Mouse (Mus musculus) cerebellum, adult 11 months (tissue): Measurements from ENCODE around the gene Alx3.
A peak's percentile ranks its signal among the peaks of the same experiment; 100 is the strongest.

Source experiments
- DNase-seq: peaks from one replicate; pipeline ENCODE4 v3.0.0; 2022

The Alx3 gene

DNA sequence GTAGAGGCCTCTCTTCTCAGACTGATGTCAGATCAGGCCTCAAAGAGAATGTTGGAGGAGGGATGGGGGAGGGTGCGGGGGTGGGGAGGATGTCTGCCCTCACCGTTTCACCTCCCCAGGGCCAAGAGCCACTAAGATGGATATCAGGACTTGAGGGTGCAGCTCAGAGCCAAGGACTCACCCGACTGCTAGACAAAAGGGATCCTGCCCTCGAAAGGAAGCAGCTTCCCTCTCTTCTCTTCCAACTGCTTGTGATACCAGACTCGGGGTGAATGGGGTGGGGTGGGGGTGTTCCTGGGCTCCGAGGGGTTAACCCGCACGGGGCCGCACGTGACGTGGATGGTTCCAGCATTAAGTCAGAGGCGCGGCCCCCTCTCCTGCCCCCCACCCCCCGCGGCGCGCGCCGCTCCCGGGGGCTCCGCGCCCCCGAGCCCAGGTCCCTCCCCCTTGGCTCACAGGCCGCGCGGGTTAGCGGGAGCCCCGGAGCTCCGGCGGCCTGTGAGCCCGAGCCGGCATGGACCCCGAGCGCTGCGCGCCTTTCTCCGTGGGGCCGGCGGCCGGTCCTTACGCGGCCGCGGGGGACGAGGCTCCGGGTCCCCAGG, at the start of gene Alx3:
TSS of gene Alx3 (plus strand) at position 370 of the 602 bp plus-strand sequence.
- no peak for DNase-seq

GRCm38 (mm10) chr3:107545278-107545677, 49.6 kb upstream of the Alx3 start:
- DNase-seq = no peak

DNA sequence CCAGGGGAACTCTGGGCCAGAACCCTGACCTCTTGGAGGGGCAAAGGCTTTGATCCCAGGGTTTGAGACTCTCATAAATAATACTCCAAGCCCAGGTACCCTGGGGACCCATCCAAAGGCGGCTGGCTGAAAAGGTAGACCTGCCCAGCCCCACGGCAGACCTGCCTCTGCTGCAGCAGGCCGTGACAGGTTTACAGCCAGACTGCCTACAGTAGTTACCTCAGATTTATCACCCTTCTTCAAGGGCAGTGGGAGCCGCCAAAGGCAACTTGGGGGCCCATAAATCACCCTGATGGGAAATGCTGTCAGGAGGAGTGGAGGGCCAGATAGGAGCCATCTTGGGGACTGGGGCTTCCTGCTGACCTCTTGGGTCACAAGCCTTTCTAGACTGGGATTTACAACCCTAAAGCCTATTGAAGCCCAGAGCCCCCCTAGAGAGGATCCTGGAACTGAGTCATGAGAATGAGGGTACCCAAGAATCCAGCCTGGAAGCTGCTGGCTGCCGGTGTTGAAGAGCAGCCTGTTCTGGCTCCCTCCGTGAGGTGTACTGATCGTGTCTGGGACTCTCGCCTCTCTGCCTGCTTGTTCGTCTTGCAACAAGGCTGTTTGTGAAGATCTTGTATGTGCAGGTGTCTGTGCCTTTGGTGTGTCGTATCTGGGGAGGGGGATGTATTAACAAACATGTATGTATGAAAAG, 49.0 kb upstream of the Alx3 start:
- DNase-seq = no peak

DNA sequence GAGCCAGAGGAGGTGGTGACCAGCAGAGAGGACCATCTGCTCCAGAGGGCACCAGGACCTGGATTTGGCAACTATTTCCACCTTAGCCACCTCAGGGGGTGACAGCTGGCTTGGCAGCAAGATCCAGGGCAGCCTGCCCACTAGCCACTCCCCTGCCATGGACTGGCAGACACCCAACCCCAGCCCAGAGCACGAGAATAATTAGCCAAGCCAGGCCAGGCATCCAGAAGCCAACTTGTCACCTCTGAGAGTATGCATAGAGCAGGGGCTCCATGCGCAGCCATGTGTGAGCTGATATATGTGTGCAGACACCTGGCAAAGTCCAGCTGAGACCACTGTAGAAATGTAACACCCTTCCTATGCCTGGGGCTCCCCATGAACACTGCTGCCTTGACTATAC, 47.9 kb upstream of the Alx3 start:
- peak; percentile 82 for DNase-seq

GRCm38 (mm10) chr3:107550409-107551049, 44.3 kb upstream of the Alx3 start:
- DNase-seq = peak; percentile 66

- DNase-seq = no peak
Measured at GRCm38 (mm10) chr3:107554842-107555241, 40.0 kb upstream of the Alx3 start, which contains the start of gene Ubl4b. TSS of gene Ubl4b (minus strand) at chr3:107555073.

GRCm38 (mm10) chr3:107558740-107559139, 36.1 kb upstream of the Alx3 start:
- DNase-seq = no peak

GRCm38 (mm10) chr3:107559183-107559582, 35.6 kb upstream of the Alx3 start:
- peak; percentile 71 for DNase-seq

DNA sequence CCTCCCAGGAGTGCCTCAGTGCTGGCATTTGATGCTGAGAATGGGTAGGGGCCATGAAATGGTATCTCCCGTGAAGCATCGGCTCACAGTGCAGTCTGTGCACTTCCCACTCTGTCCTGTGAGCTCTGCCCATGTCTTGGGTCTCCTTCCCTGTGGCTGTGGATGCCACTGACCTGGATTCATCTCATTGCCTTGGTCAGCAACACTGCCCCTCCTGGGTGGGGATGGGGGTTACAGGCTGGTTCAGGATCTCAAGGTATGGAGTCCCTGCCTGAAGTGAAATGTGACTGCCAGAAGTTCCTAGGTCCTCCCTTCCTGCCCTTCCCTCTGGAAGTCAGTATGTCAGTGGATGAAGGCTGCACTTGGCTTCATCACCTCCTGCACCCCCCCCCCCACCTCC, 32.7 kb upstream of the Alx3 start:
- DNase-seq = no peak

DNA sequence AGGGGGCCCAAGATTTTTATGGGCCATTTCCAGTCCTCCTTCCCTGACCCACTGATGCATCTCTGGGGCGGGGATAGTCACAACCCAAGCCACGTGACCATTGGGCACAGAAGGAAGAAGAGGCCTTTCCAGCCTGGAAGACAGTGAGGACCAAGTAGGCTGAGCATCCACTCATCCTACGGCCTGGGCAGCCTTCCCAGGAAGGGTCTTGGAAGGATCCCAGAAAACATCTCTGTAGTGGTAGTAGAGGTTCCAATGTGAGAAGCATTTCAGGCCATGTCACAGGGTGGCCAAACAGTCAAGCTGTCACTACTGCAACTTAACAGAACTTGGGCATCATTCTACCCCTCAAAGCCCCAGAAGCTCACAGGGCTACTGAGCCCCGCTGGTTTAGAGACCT, 32.2 kb upstream of the Alx3 start:
- DNase-seq = no peak

DNA sequence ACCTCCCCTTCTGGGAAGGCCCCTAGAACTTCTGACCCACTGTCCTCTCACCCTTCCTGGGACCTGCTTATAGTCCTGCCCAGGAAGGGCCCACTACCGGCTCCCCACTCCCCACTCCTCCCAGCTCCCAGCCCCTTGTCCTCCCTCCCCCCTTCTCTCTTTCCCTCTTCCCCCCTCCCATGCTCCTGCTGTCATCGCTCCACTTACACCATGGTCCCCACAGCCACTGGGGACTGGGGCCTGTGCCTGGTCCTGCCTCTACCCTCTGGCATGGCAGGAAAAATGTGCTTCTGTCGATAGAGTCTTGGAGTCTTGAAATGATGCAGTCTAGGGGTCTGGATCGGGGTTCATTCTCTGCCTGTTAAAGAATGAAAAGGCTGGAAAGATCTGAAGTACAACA, 31.0 kb upstream of the Alx3 start:
- DNase-seq = no peak

DNA sequence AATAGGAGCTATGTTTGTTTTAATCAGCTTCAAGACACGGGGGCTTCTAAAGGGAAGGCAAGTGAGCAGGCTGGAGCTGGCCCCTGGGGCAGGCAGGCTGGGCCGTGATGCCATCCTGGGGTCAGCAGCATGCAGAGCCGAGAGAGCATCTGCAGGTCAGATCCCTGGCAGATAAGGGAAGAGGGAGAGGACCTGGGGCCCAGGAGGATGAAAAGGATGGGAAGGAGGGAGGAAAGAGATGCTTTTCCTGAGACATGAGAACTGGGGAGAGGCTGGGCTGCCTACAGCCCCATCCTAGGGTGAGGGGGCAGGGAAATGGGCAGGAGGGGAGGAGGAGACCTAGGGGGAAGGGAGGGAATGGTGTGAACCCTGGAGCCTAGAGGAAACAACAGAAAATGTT, 29.5 kb upstream of the Alx3 start:
- no peak for DNase-seq

DNA sequence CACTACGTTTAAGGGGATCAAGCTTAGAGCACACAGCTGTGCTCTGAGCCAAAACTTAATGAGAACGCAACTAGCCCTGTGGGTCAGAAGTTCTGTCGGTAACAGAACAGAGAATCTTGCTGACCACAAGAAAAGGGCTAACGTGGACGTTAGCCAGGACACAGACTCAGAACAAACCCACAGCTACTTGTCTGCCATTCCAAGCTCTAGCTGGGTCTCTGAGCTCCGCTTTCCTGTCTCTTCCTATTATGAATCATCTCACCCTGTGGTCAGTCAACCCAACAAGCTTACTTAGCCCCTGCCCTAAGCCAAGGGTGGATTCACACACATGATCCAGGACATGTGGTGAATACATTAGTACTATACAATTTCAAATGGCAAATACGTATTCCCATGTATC, 27.1 kb upstream of the Alx3 start:
- no peak for DNase-seq

GRCm38 (mm10) chr3:107568721-107569120, 26.1 kb upstream of the Alx3 start:
- no peak for DNase-seq

GRCm38 (mm10) chr3:107571205-107571604, 23.6 kb upstream of the Alx3 start:
- no peak for DNase-seq

DNA sequence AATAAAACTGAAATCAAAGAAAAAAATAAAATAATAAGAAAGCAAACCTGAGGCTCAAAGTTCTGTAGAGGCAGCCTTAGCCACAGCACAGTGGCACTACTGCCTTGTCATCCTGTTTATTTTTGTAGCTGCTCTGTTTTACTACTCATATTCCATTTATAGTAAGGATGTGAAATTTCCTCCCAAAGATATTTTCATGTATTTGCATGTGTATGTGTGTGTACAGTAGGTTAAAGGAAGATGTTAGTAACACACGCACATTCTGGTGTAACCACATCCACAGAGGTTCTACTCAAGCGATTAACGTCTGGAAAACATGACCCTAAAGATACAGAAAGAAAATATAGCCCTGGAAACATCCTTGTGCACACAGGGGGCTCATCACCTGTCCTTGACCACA, 18.0 kb upstream of the Alx3 start:
- no peak for DNase-seq

- DNase-seq = no peak
Measured at GRCm38 (mm10) chr3:107577810-107578390, 16.9 kb upstream of the Alx3 start.

DNA sequence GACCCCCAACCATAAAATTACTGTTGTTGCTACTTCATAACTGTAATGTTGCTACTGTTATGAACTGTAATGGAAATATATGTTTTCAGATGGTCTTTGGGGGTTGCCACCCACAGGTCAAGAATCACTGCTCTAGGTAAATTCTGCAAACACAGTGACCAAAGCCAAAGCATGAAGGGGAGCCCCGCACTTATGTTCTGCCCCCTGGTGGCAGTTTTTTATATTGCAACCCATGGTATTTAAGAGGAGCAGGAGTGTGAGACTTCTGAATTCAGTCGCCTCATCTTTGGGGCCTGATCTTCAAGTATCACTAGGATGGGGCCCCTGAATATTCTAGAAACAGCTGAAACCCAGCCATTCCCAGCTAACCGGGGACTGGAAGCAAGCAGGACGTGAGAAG, 15.4 kb upstream of the Alx3 start:
- DNase-seq = peak; percentile 65

GRCm38 (mm10) chr3:107581103-107582010, 13.5 kb upstream of the Alx3 start:
- no peak for DNase-seq

- no peak for DNase-seq
Measured at GRCm38 (mm10) chr3:107582130-107582874, 12.5 kb upstream of the Alx3 start.

GRCm38 (mm10) chr3:107582875-107583767, 11.7 kb upstream of the Alx3 start:
- DNase-seq = no peak
